Mouse (Mus musculus): Measurements from ENCODE around the gene Wfdc15b. TPM values are rescaled to one million over a fixed set of nuclear protein-coding genes. Genes with fewer than 3 reads are reported as not detected.
"Not testable (repeated sequence)": the region's sequence is repeated elsewhere in the genome, so short reads cannot be mapped to it uniquely, and the experiment has no call there.

Gene Wfdc15b
- polyA plus RNA-seq, 1 experiment from 2014 or later: 56.1 TPM

- not testable (repeated sequence) for H3K27me3 ChIP-seq (ENCODE audit: control insufficient read depth, insufficient read depth, low read length); H3K9ac ChIP-seq (ENCODE audit: low read length); H3K4me1 ChIP-seq (ENCODE audit: control insufficient read depth, insufficient read depth, low read length); H3K9me3 ChIP-seq (replicated peaks; ENCODE audit: control insufficient read depth, low read length); H3K4me2 ChIP-seq (ENCODE audit: low read depth, low read length); H3K4me3 ChIP-seq (replicated peaks; ENCODE audit: low read length); H3K36me3 ChIP-seq (ENCODE audit: control insufficient read depth, insufficient read depth, low read length); H3K27ac ChIP-seq (ENCODE audit: low read length); ATAC-seq (ENCODE audit: insufficient read depth, low FRiP score)
- WGBS: 94% methylated on average over 10 of the region's 10 CpGs
Observed at GRCm38 (mm10) chr2:164206011-164206410, 15.4 kb downstream of the Wfdc15b start.

DNA sequence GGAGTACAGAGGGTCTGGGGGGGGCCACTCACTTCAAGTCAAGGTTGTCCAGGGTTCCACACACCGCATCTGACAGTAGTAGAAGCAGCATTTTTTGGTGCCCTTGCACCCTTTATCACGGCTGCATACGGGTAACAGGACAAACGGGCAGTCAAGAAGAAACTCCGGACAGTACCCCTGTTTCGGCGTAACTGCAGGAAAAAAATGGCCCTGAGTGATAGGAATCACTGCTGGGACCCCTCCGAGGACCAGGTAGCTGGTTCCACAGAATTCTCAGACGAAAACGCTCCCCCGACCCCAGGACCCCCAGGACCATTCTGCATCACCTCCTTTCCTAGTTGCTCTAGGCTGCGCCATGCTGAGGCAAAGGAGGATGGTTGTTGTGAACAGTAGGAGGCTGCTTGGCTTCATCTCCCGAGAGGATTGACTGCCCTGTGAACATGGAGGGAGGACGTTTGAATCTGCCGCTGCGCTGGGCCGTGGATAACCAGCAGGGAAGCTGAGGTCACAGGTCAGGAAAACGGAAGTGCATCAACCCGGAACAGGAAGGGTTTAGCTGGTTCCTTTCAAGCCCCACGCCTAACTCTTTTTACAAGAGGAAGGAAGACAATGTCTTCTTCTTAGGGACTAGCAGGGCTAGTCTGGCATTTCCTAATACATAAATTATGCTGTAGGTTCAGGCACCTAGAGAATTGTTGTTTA, 21.7 kb downstream of the Wfdc15b start, which contains the start of gene Wfdc15a:
Gene Wfdc15a (minus strand): TSS at position 505 of the 702 bp plus-strand sequence.
- no peak for ATAC-seq (ENCODE audit: insufficient read depth, low FRiP score)
- Histone ChIP-seq H3K9me3 (replicated peaks; ENCODE audit: control insufficient read depth, low read length) (no peaks in the 10 kb centered on the region), H3K9ac (ENCODE audit: low read length) (no peak within 1 kb of the TSS), H3K36me3 (ENCODE audit: control insufficient read depth, insufficient read depth, low read length) (no peaks in the 10 kb centered on the region), H3K4me1 (ENCODE audit: control insufficient read depth, insufficient read depth, low read length) (no peaks in the 10 kb centered on the region), H3K4me3 (replicated peaks; ENCODE audit: low read length) (no peak within 1 kb of the TSS), H3K27me3 (ENCODE audit: control insufficient read depth, insufficient read depth, low read length) (no peaks in the 10 kb centered on the region), H3K4me2 (ENCODE audit: low read depth, low read length) (no peak within 1 kb of the TSS), H3K27ac (ENCODE audit: low read length) (no peak within 1 kb of the TSS)
- WGBS: 75% methylated on average over 20 of the region's 20 CpGs

GRCm38 (mm10) chr2:164196700-164196990, 24.8 kb downstream of the Wfdc15b start:
- Histone ChIP-seq H3K27ac (ENCODE audit: low read length) (no peak overlapping the region), H3K4me2 (ENCODE audit: low read depth, low read length) (no peak overlapping the region), H3K27me3 (ENCODE audit: control insufficient read depth, insufficient read depth, low read length) (no peaks in the 10 kb centered on the region), H3K4me1 (ENCODE audit: control insufficient read depth, insufficient read depth, low read length) (no peaks in the 10 kb centered on the region), H3K9ac (ENCODE audit: low read length) (no peak overlapping the region), H3K4me3 (replicated peaks; ENCODE audit: low read length) (no peak overlapping the region), H3K36me3 (ENCODE audit: control insufficient read depth, insufficient read depth, low read length) (no peaks in the 10 kb centered on the region), H3K9me3 (replicated peaks; ENCODE audit: control insufficient read depth, low read length) (no peaks in the 10 kb centered on the region)
- no peak for ATAC-seq (ENCODE audit: insufficient read depth, low FRiP score)
- WGBS: 81% methylated on average over 5 of the region's 5 CpGs

- Histone ChIP-seq H3K27me3 (ENCODE audit: control insufficient read depth, insufficient read depth, low read length) (no peaks in the 10 kb centered on the region), H3K9ac (ENCODE audit: low read length) (no peak overlapping the region), H3K36me3 (ENCODE audit: control insufficient read depth, insufficient read depth, low read length) (no peaks in the 10 kb centered on the region), H3K4me2 (ENCODE audit: low read depth, low read length) (no peak overlapping the region), H3K27ac (ENCODE audit: low read length) (no peak overlapping the region), H3K4me1 (ENCODE audit: control insufficient read depth, insufficient read depth, low read length) (no peaks in the 10 kb centered on the region), H3K4me3 (replicated peaks; ENCODE audit: low read length) (no peak overlapping the region), H3K9me3 (replicated peaks; ENCODE audit: control insufficient read depth, low read length) (no peaks in the 10 kb centered on the region)
- WGBS: 81% methylated on average over 5 of the region's 5 CpGs
- ATAC-seq (ENCODE audit: insufficient read depth, low FRiP score): no peak
Observed at GRCm38 (mm10) chr2:164195971-164196699, 25.3 kb downstream of the Wfdc15b start.

GRCm38 (mm10) chr2:164194959-164195630, 26.4 kb downstream of the Wfdc15b start:
- Histone ChIP-seq H3K27ac (ENCODE audit: low read length) (no peak overlapping the region), H3K4me2 (ENCODE audit: low read depth, low read length) (no peak overlapping the region), H3K27me3 (ENCODE audit: control insufficient read depth, insufficient read depth, low read length) (no peaks in the 10 kb centered on the region), H3K9me3 (replicated peaks; ENCODE audit: control insufficient read depth, low read length) (no peaks in the 10 kb centered on the region), H3K4me1 (ENCODE audit: control insufficient read depth, insufficient read depth, low read length) (no peaks in the 10 kb centered on the region), H3K4me3 (replicated peaks; ENCODE audit: low read length) (no peak overlapping the region), H3K9ac (ENCODE audit: low read length) (no peak overlapping the region), H3K36me3 (ENCODE audit: control insufficient read depth, insufficient read depth, low read length) (no peaks in the 10 kb centered on the region)
- WGBS: 77% methylated on average over 5 of the region's 5 CpGs
- ATAC-seq (ENCODE audit: insufficient read depth, low FRiP score): no peak

GRCm38 (mm10) chr2:164192279-164192678, 29.2 kb downstream of the Wfdc15b start:
- ATAC-seq (ENCODE audit: insufficient read depth, low FRiP score): no peak
- no peaks in the 10 kb centered on the region for H3K36me3 ChIP-seq (ENCODE audit: control insufficient read depth, insufficient read depth, low read length)
- H3K9ac ChIP-seq (ENCODE audit: low read length): no peak overlapping the region
- H3K27me3 ChIP-seq (ENCODE audit: control insufficient read depth, insufficient read depth, low read length): no peaks in the 10 kb centered on the region
- H3K4me3 ChIP-seq (replicated peaks; ENCODE audit: low read length): no peak overlapping the region
- peaks cover 3% of the 10 kb centered on the region; the same call in 1 of the 2 replicates for H3K9me3 ChIP-seq (replicated peaks; ENCODE audit: control insufficient read depth, low read length)
- no peak overlapping the region for H3K27ac ChIP-seq (ENCODE audit: low read length)
- no peaks in the 10 kb centered on the region for H3K4me1 ChIP-seq (ENCODE audit: control insufficient read depth, insufficient read depth, low read length)
- H3K4me2 ChIP-seq (ENCODE audit: low read depth, low read length): no peak overlapping the region

DNA sequence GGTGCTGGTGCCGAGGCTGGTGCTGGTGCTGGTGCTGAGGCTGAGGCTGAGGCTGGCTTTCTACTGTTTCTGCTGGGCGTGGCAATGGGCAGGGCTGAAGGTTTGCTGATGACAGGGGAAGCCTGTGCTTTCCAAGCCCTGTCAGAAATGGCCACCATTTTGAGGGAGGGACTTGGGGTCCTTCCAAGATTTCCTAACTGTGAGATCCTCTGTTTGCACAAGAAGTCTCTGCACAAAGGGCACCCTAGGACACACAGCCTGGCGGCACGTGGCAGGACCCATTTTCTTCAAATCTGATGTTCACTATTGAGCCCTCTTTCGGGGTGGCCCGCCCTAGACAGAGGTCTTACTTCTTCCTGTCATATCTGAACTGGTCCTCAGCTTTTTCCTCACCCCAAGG, 30.9 kb downstream of the Wfdc15b start, which contains the start of gene Wfdc12:
Gene Wfdc12 (minus strand): TSS at position 33 of the 400 bp plus-strand sequence.
- no peaks in the 10 kb centered on the region for H3K36me3 ChIP-seq (ENCODE audit: control insufficient read depth, insufficient read depth, low read length)
- H3K27me3 ChIP-seq (ENCODE audit: control insufficient read depth, insufficient read depth, low read length): no peaks in the 10 kb centered on the region
- H3K4me1 ChIP-seq (ENCODE audit: control insufficient read depth, insufficient read depth, low read length): no peaks in the 10 kb centered on the region
- ATAC-seq (ENCODE audit: insufficient read depth, low FRiP score): no peak
- no peak within 1 kb of the TSS for H3K9ac ChIP-seq (ENCODE audit: low read length)
- no peak within 1 kb of the TSS for H3K4me2 ChIP-seq (ENCODE audit: low read depth, low read length)
- peaks cover 3% of the 10 kb centered on the region; the same call in 1 of the 2 replicates for H3K9me3 ChIP-seq (replicated peaks; ENCODE audit: control insufficient read depth, low read length)
- no peak within 1 kb of the TSS for H3K27ac ChIP-seq (ENCODE audit: low read length)
- 78% methylated on average over 6 of the region's 6 CpGs for WGBS
- no peak within 1 kb of the TSS for H3K4me3 ChIP-seq (replicated peaks; ENCODE audit: low read length)

DNA sequence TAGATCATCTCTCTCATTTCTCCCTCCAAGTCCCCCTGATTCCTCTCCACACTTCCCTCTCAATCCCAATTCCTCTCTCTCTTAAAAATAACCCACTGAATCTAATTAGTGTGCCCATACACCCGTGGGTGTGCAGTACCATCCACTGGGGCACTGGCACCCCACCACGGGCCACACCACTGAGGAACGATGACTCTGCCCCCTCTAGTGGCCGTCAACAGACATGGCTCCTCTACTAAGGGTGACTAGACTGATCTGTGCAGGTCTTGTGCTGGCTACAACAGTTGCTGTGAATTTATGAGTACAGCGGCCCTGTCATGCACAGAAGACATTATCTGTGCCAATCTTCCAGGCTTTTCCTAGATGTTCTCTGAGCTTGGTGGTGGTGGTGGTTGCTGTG, 32.7 kb downstream of the Wfdc15b start:
- Histone ChIP-seq H3K27ac (ENCODE audit: low read length) (no peak overlapping the region), H3K9ac (ENCODE audit: low read length) (no peak overlapping the region), H3K9me3 (replicated peaks; ENCODE audit: control insufficient read depth, low read length) (peaks cover 3% of the 10 kb centered on the region; the same call in 1 of the 2 replicates), H3K4me2 (ENCODE audit: low read depth, low read length) (no peak overlapping the region), H3K4me3 (replicated peaks; ENCODE audit: low read length) (no peak overlapping the region), H3K4me1 (ENCODE audit: control insufficient read depth, insufficient read depth, low read length) (no peaks in the 10 kb centered on the region), H3K27me3 (ENCODE audit: control insufficient read depth, insufficient read depth, low read length) (no peaks in the 10 kb centered on the region), H3K36me3 (ENCODE audit: control insufficient read depth, insufficient read depth, low read length) (no peaks in the 10 kb centered on the region)
- ATAC-seq (ENCODE audit: insufficient read depth, low FRiP score): no peak
- WGBS: 35% methylated on average over 5 of the region's 5 CpGs

GRCm38 (mm10) chr2:164184145-164184719, 37.2 kb downstream of the Wfdc15b start:
- no peaks in the 10 kb centered on the region for H3K4me1 ChIP-seq (ENCODE audit: control insufficient read depth, insufficient read depth, low read length)
- peaks cover 3% of the 10 kb centered on the region; the same call in 1 of the 2 replicates for H3K9me3 ChIP-seq (replicated peaks; ENCODE audit: control insufficient read depth, low read length)
- WGBS: 30% methylated on average over 9 of the region's 9 CpGs
- no peak overlapping the region for H3K9ac ChIP-seq (ENCODE audit: low read length)
- no peaks in the 10 kb centered on the region for H3K36me3 ChIP-seq (ENCODE audit: control insufficient read depth, insufficient read depth, low read length)
- H3K4me2 ChIP-seq (ENCODE audit: low read depth, low read length): no peak overlapping the region
- no peak overlapping the region for H3K27ac ChIP-seq (ENCODE audit: low read length)
- no peak for ATAC-seq (ENCODE audit: insufficient read depth, low FRiP score)
- H3K4me3 ChIP-seq (replicated peaks; ENCODE audit: low read length): no peak overlapping the region
- H3K27me3 ChIP-seq (ENCODE audit: control insufficient read depth, insufficient read depth, low read length): no peaks in the 10 kb centered on the region
